Mouse (Mus musculus): ENCODE data around the gene Lipt2. TPM values are rescaled to one million over a fixed set of nuclear protein-coding genes. Genes with fewer than 3 reads are reported as not detected.
A peak's percentile ranks its signal among the peaks of the same experiment; 100 is the strongest.

Gene Lipt2
- polyA plus RNA-seq, 1 experiment from 2014 or later: 17.3 TPM

GRCm38 (mm10) chr7:100132379-100132778 is 26.7 kb upstream of the Lipt2 start:
- Histone ChIP-seq H3K4me3 (no peak overlapping the region), H3K27ac (no peak overlapping the region), H3K27me3 (no peaks in the 10 kb centered on the region), H3K9ac (no peak overlapping the region), H3K4me1 (replicated peaks) (no peaks in the 10 kb centered on the region), H3K4me2 (no peak overlapping the region), H3K36me3 (no peaks in the 10 kb centered on the region), H3K9me3 (no peaks in the 10 kb centered on the region)
- ATAC-seq (ENCODE audit: low FRiP score): no peak
- 80% methylated on average over 1 of the region's 1 CpGs for WGBS

GRCm38 (mm10) chr7:100137038-100137437 is 22.0 kb upstream of the Lipt2 start:
- ATAC-seq (ENCODE audit: low FRiP score): no peak
- no peaks in the 10 kb centered on the region for H3K4me1 ChIP-seq (replicated peaks)
- WGBS: 82% methylated on average over 9 of the region's 9 CpGs
- no peak overlapping the region for H3K4me3 ChIP-seq
- H3K36me3 ChIP-seq: no peaks in the 10 kb centered on the region
- no peak overlapping the region for H3K9ac ChIP-seq
- H3K27me3 ChIP-seq: no peaks in the 10 kb centered on the region
- H3K4me2 ChIP-seq: no peak overlapping the region
- no peaks in the 10 kb centered on the region for H3K9me3 ChIP-seq
- no peak overlapping the region for H3K27ac ChIP-seq

GRCm38 (mm10) chr7:100138075-100138474 is 21.0 kb upstream of the Lipt2 start:
- H3K36me3 ChIP-seq: no peaks in the 10 kb centered on the region
- no peaks in the 10 kb centered on the region for H3K9me3 ChIP-seq
- H3K9ac ChIP-seq: no peak overlapping the region
- H3K4me3 ChIP-seq: no peak overlapping the region
- no peaks in the 10 kb centered on the region for H3K4me1 ChIP-seq (replicated peaks)
- H3K4me2 ChIP-seq: no peak overlapping the region
- H3K27me3 ChIP-seq: no peaks in the 10 kb centered on the region
- 94% methylated on average over 4 of the region's 4 CpGs for WGBS
- H3K27ac ChIP-seq: no peak overlapping the region
- no peak for ATAC-seq (ENCODE audit: low FRiP score)

- H3K4me3 ChIP-seq: no peak overlapping the region
- H3K4me1 ChIP-seq (replicated peaks): no peaks in the 10 kb centered on the region
- H3K27ac ChIP-seq: no peak overlapping the region
- no peaks in the 10 kb centered on the region for H3K9me3 ChIP-seq
- H3K27me3 ChIP-seq: no peaks in the 10 kb centered on the region
- H3K9ac ChIP-seq: no peak overlapping the region
- H3K4me2 ChIP-seq: no peak overlapping the region
- no peak for ATAC-seq (ENCODE audit: low FRiP score)
- H3K36me3 ChIP-seq: no peaks in the 10 kb centered on the region
- 84% methylated on average over 1 of the region's 1 CpGs for WGBS
These were observed 18.5 kb upstream of the Lipt2 start for GRCm38 (mm10) chr7:100140591-100140990.

GRCm38 (mm10) chr7:100148586-100148985 is 10.5 kb upstream of the Lipt2 start:
- no peak for ATAC-seq (ENCODE audit: low FRiP score)
- H3K4me1 ChIP-seq (replicated peaks): no peaks in the 10 kb centered on the region
- no peak overlapping the region for H3K27ac ChIP-seq
- no peak overlapping the region for H3K9ac ChIP-seq
- whole genome bisulfite sequencing: 97% methylated on average over 4 of the region's 4 CpGs
- H3K4me2 ChIP-seq: no peak overlapping the region
- H3K27me3 ChIP-seq: no peaks in the 10 kb centered on the region
- H3K9me3 ChIP-seq: no peaks in the 10 kb centered on the region
- no peaks in the 10 kb centered on the region for H3K36me3 ChIP-seq
- no peak overlapping the region for H3K4me3 ChIP-seq

- no peak overlapping the region for H3K27ac ChIP-seq
- no peaks in the 10 kb centered on the region for H3K27me3 ChIP-seq
- H3K4me2 ChIP-seq: no peak overlapping the region
- no peak for ATAC-seq (ENCODE audit: low FRiP score)
- H3K9me3 ChIP-seq: no peaks in the 10 kb centered on the region
- H3K9ac ChIP-seq: no peak overlapping the region
- no peaks in the 10 kb centered on the region for H3K36me3 ChIP-seq
- H3K4me1 ChIP-seq (replicated peaks): no peaks in the 10 kb centered on the region
- H3K4me3 ChIP-seq: no peak overlapping the region
- whole genome bisulfite sequencing: 51% methylated on average over 10 of the region's 10 CpGs
These were observed 9.0 kb upstream of the Lipt2 start for GRCm38 (mm10) chr7:100150086-100150485.

- ATAC-seq (ENCODE audit: low FRiP score): no peak
- H3K4me2 ChIP-seq: no peak overlapping the region
- H3K9ac ChIP-seq: no peak overlapping the region
- H3K4me1 ChIP-seq (replicated peaks): no peaks in the 10 kb centered on the region
- no peak overlapping the region for H3K27ac ChIP-seq
- H3K36me3 ChIP-seq: no peaks in the 10 kb centered on the region
- no peaks in the 10 kb centered on the region for H3K27me3 ChIP-seq
- H3K9me3 ChIP-seq: no peaks in the 10 kb centered on the region
- WGBS: 79% methylated on average over 11 of the region's 11 CpGs
- H3K4me3 ChIP-seq: no peak overlapping the region
These were observed 8.5 kb upstream of the Lipt2 start for GRCm38 (mm10) chr7:100150626-100151025.

- ATAC-seq (ENCODE audit: low FRiP score): no peak
- Histone ChIP-seq H3K4me2 (no peak overlapping the region), H3K4me3 (no peak overlapping the region), H3K36me3 (no peaks in the 10 kb centered on the region), H3K27me3 (peaks cover 12% of the 10 kb centered on the region; the same call in 1 of the 2 replicates), H3K9ac (no peak overlapping the region), H3K4me1 (replicated peaks) (peaks cover 5% of the 10 kb centered on the region), H3K9me3 (no peaks in the 10 kb centered on the region), H3K27ac (no peak overlapping the region)
- 79% methylated on average over 4 of the region's 4 CpGs for WGBS
These were observed 1.4 kb upstream of the Lipt2 start for GRCm38 (mm10) chr7:100157669-100158068.

GRCm38 (mm10) chr7:100160006-100160405 is 929 bp downstream of the Lipt2 start:
- 74% methylated on average over 7 of the region's 7 CpGs for WGBS
- Histone ChIP-seq H3K4me3 (peak overlapping the region; percentile 80), H3K36me3 (no peaks in the 10 kb centered on the region), H3K27ac (peak overlapping the region; percentile 94), H3K27me3 (peaks cover 12% of the 10 kb centered on the region; the same call in 1 of the 2 replicates), H3K9ac (peak overlapping the region; percentile 89), H3K4me2 (peak overlapping the region; percentile 80), H3K9me3 (no peaks in the 10 kb centered on the region), H3K4me1 (replicated peaks) (peaks cover 5% of the 10 kb centered on the region)
- peak; percentile 22 for ATAC-seq (ENCODE audit: low FRiP score)

GRCm38 (mm10) chr7:100163506-100163905 is 4.4 kb downstream of the Lipt2 start:
- Histone ChIP-seq H3K4me1 (replicated peaks) (peaks cover 5% of the 10 kb centered on the region), H3K27ac (no peak overlapping the region), H3K27me3 (no peaks in the 10 kb centered on the region), H3K4me3 (no peak overlapping the region), H3K9me3 (no peaks in the 10 kb centered on the region), H3K4me2 (no peak overlapping the region), H3K36me3 (no peaks in the 10 kb centered on the region), H3K9ac (0 out of 2 replicates have a peak overlapping the region, but pooled peaks have one; percentile 2)
- 83% methylated on average over 4 of the region's 4 CpGs for WGBS
- ATAC-seq (ENCODE audit: low FRiP score): no peak

- no peak overlapping the region for H3K9ac ChIP-seq
- H3K27ac ChIP-seq: no peak overlapping the region
- no peak overlapping the region for H3K4me3 ChIP-seq
- H3K27me3 ChIP-seq: no peaks in the 10 kb centered on the region
- no peaks in the 10 kb centered on the region for H3K4me1 ChIP-seq (replicated peaks)
- H3K36me3 ChIP-seq: no peaks in the 10 kb centered on the region
- 88% methylated on average over 11 of the region's 11 CpGs for WGBS
- ATAC-seq (ENCODE audit: low FRiP score): no peak
- no peak overlapping the region for H3K4me2 ChIP-seq
- H3K9me3 ChIP-seq: no peaks in the 10 kb centered on the region
These were observed 9.6 kb downstream of the Lipt2 start for GRCm38 (mm10) chr7:100168654-100169053.

- no peaks in the 10 kb centered on the region for H3K4me1 ChIP-seq (replicated peaks)
- H3K27me3 ChIP-seq: peaks cover 1% of the 10 kb centered on the region; the same call in 1 of the 2 replicates
- H3K4me3 ChIP-seq: no peak overlapping the region
- H3K36me3 ChIP-seq: no peaks in the 10 kb centered on the region
- H3K9me3 ChIP-seq: no peaks in the 10 kb centered on the region
- no peak overlapping the region for H3K4me2 ChIP-seq
- no peak for ATAC-seq (ENCODE audit: low FRiP score)
- H3K9ac ChIP-seq: no peak overlapping the region
- no peak overlapping the region for H3K27ac ChIP-seq
- WGBS: 64% methylated on average over 4 of the region's 4 CpGs
These were observed 11.7 kb downstream of the Lipt2 start for GRCm38 (mm10) chr7:100170756-100171155.

- no peaks in the 10 kb centered on the region for H3K36me3 ChIP-seq
- no peak within 1 kb of the TSS for H3K4me3 ChIP-seq
- H3K9ac ChIP-seq: no peak within 1 kb of the TSS
- ATAC-seq (ENCODE audit: low FRiP score): no peak
- no peak within 1 kb of the TSS for H3K27ac ChIP-seq
- H3K9me3 ChIP-seq: no peaks in the 10 kb centered on the region
- 85% methylated on average over 3 of the region's 3 CpGs for WGBS
- H3K27me3 ChIP-seq: peaks cover 56% of the 10 kb centered on the region
- H3K4me1 ChIP-seq (replicated peaks): peaks cover 13% of the 10 kb centered on the region
- H3K4me2 ChIP-seq: no peak within 1 kb of the TSS
These were observed 17.2 kb downstream of the Lipt2 start, which contains the start of gene Kcne3 for GRCm38 (mm10) chr7:100176269-100176668. Gene Kcne3 (plus strand): TSS chr7:100176502.

All from hindbrain, embryonic 13.5 days (tissue).